Mouse (Mus musculus) left cerebral cortex, postnatal 4 days (tissue): Measurements from ENCODE around the gene Neurl1a. TPM values are rescaled to one million over a fixed set of nuclear protein-coding genes. Genes with fewer than 3 reads are reported as not detected.

Experiments
- DNase-seq: peaks from one replicate; pipeline ENCODE4 v3.0.0-alpha.2; 2022
- intact Hi-C: fragments of 180-260 bp; cut with DNase I; formaldehyde crosslinking; loops from one replicate; pipeline ENCODE4 v1.15.1; 2025
- total RNA-seq, 2 experiments: library from RNA; stranded (reverse); gene quantifications; 2 replicates each; pipeline ENCODE4 v1.2.3; 2021

Neurl1a gene
- total RNA-seq, 2 experiments from 2014 or later: 42.6 to 54.8 TPM

GRCm38 (mm10) chr19:47279788-47280532 lies 101.3 kb downstream of the Neurl1a start:
- peak; percentile 93 for DNase-seq
- intact Hi-C loops: no loop called here

GRCm38 (mm10) chr19:47280894-47281293 lies 102.3 kb downstream of the Neurl1a start:
- intact Hi-C loops: no loop called here
- DNase-seq: peak; percentile 32

- DNase-seq: no peak
- intact Hi-C loops: no loop called here
Observed at GRCm38 (mm10) chr19:47282050-47282454, 103.4 kb downstream of the Neurl1a start.

- intact Hi-C loops: no loop called here
- no peak for DNase-seq
Observed at GRCm38 (mm10) chr19:47282688-47283215, 104.1 kb downstream of the Neurl1a start.

- DNase-seq: no peak
Observed at GRCm38 (mm10) chr19:47285581-47285980, 107.0 kb downstream of the Neurl1a start.

GRCm38 (mm10) chr19:47286886-47287450 lies 108.3 kb downstream of the Neurl1a start:
- intact Hi-C loops: no loop called here
- no peak for DNase-seq

More at GRCm38 (mm10) chr19:47285581-47285980, 107.0 kb downstream of the Neurl1a start:
- intact Hi-C loops: no loop called here

- no peak for DNase-seq
- intact Hi-C loops: no loop called here
Observed at GRCm38 (mm10) chr19:47291307-47292080, 112.9 kb downstream of the Neurl1a start.

GRCm38 (mm10) chr19:47292451-47292951 lies 113.9 kb downstream of the Neurl1a start:
- intact Hi-C loops: no loop called here
- peak; percentile 76 for DNase-seq

GRCm38 (mm10) chr19:47298100-47298499 lies 119.5 kb downstream of the Neurl1a start:
- intact Hi-C loops: no loop called here
- DNase-seq: no peak

- DNase-seq: peak; percentile 40
- intact Hi-C loops: no loop called here
Observed at GRCm38 (mm10) chr19:47301303-47302190, 122.9 kb downstream of the Neurl1a start.

- peak; percentile 36 for DNase-seq
- intact Hi-C loops: no loop called here
Observed at GRCm38 (mm10) chr19:47302191-47302852, 123.7 kb downstream of the Neurl1a start.

- DNase-seq: no peak
- intact Hi-C loops: no loop called here
Observed at GRCm38 (mm10) chr19:47303128-47303527, 124.5 kb downstream of the Neurl1a start.

GRCm38 (mm10) chr19:47304170-47304745 lies 125.6 kb downstream of the Neurl1a start:
- no peak for DNase-seq
- intact Hi-C loops: no loop called here

- intact Hi-C loops: no loop called here
- DNase-seq: no peak
Observed at GRCm38 (mm10) chr19:47305401-47305800, 126.8 kb downstream of the Neurl1a start.

GRCm38 (mm10) chr19:47306128-47306916 lies 127.7 kb downstream of the Neurl1a start:
- DNase-seq: no peak
- intact Hi-C loops: no loop called here

GRCm38 (mm10) chr19:47306917-47307315 lies 128.3 kb downstream of the Neurl1a start:
- intact Hi-C loops: no loop called here
- no peak for DNase-seq
